Mouse (Mus musculus): ENCODE results near the gene Dll4. TPM values are rescaled to one million over a fixed set of nuclear protein-coding genes. Genes with fewer than 3 reads are reported as not detected.
A peak's percentile ranks its signal among the peaks of the same experiment; 100 is the strongest.

Gene Dll4
- polyA plus RNA-seq, 1 experiment from 2014 or later, result 14.1 TPM

DNA sequence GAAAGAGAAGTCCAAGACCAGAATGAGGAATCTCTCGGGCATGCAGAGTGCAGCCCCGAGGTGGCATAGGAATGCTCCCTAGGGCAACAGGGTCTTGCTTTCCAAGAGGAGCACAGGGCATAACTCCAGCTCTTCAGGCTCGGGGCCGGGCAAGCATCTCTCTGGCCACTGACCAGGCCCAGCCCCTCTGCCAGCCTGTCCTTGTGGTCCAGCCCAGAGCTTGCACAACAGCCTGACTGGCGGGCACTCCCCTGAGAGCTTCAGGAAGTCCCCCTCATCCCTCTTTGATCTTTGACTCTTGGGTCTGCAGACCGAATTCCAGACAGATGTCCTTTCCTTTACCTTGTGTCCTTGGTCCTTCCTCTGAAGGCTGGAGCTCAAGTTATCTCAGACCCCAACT, 22.7 kb upstream of the Dll4 start:
- no peak overlapping the region for H3K27ac ChIP-seq (ENCODE audit: low read length)
- no peaks in the 10 kb centered on the region for H3K27me3 ChIP-seq (ENCODE audit: control insufficient read depth, insufficient read depth, low read length)
- no peak for ATAC-seq (replicated peaks; ENCODE audit: extremely low read depth, insufficient read depth, low FRiP score)
- 63% methylated on average over 6 of the region's 6 CpGs for WGBS
- H3K4me3 ChIP-seq (ENCODE audit: low read length), result no peak overlapping the region
- H3K9ac ChIP-seq (ENCODE audit: low read length), result no peak overlapping the region
- no peaks in the 10 kb centered on the region for H3K36me3 ChIP-seq (ENCODE audit: control insufficient read depth, insufficient read depth)
- H3K4me2 ChIP-seq (ENCODE audit: low read depth, low read length), result no peak overlapping the region
- H3K9me3 ChIP-seq (replicated peaks; ENCODE audit: control insufficient read depth, low read length), result no peaks in the 10 kb centered on the region
- H3K4me1 ChIP-seq (ENCODE audit: control insufficient read depth, insufficient read depth, low read length), result peaks cover 16% of the 10 kb centered on the region

- no peak overlapping the region for H3K9ac ChIP-seq (ENCODE audit: low read length)
- no peaks in the 10 kb centered on the region for H3K36me3 ChIP-seq (ENCODE audit: control insufficient read depth, insufficient read depth)
- peaks cover 16% of the 10 kb centered on the region for H3K4me1 ChIP-seq (ENCODE audit: control insufficient read depth, insufficient read depth, low read length)
- H3K4me3 ChIP-seq (ENCODE audit: low read length), result no peak overlapping the region
- no peak overlapping the region for H3K4me2 ChIP-seq (ENCODE audit: low read depth, low read length)
- no peaks in the 10 kb centered on the region for H3K9me3 ChIP-seq (replicated peaks; ENCODE audit: control insufficient read depth, low read length)
- WGBS, result 46% methylated on average over 3 of the region's 3 CpGs
- no peak overlapping the region; the same call in 1 of the 2 replicates for H3K27ac ChIP-seq (ENCODE audit: low read length)
- H3K27me3 ChIP-seq (ENCODE audit: control insufficient read depth, insufficient read depth, low read length), result no peaks in the 10 kb centered on the region
- no peak for ATAC-seq (replicated peaks; ENCODE audit: extremely low read depth, insufficient read depth, low FRiP score)
Observed at GRCm38 (mm10) chr2:119304391-119304790, 21.2 kb upstream of the Dll4 start.

- Histone ChIP-seq H3K27ac (ENCODE audit: low read length) (peak overlapping the region; percentile 40; the same call in 1 of the 2 replicates), H3K27me3 (ENCODE audit: control insufficient read depth, insufficient read depth, low read length) (no peaks in the 10 kb centered on the region), H3K4me3 (ENCODE audit: low read length) (no peak overlapping the region), H3K9me3 (replicated peaks; ENCODE audit: control insufficient read depth, low read length) (no peaks in the 10 kb centered on the region), H3K36me3 (ENCODE audit: control insufficient read depth, insufficient read depth) (no peaks in the 10 kb centered on the region), H3K9ac (ENCODE audit: low read length) (no peak overlapping the region), H3K4me1 (ENCODE audit: control insufficient read depth, insufficient read depth, low read length) (peaks cover 15% of the 10 kb centered on the region), H3K4me2 (ENCODE audit: low read depth, low read length) (no peak overlapping the region)
- 32% methylated on average over 3 of the region's 3 CpGs for WGBS
- no peak for ATAC-seq (replicated peaks; ENCODE audit: extremely low read depth, insufficient read depth, low FRiP score)
Observed at GRCm38 (mm10) chr2:119304798-119305208, 20.8 kb upstream of the Dll4 start.

DNA sequence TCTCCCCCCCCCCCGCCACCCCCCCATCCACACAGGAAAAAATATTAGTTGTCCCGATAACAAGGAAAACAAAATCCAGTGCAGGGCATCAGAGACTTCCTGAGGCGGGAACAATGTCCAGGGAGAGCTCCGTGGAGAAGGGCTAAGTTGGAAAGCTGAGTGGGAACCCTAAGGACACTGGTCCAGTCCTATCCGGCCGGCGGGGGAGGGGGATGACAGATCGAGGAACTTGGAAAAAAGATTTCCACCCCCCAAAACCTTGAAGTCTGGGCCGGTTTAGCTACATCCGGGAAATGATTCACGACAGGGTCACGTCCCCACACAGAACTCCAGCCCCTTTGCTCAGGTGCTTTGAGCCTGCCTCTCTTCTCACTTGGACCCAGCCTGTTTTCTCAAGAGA, 14.0 kb upstream of the Dll4 start:
- peak; percentile 56 for ATAC-seq (replicated peaks; ENCODE audit: extremely low read depth, insufficient read depth, low FRiP score)
- Histone ChIP-seq H3K27ac (ENCODE audit: low read length) (peak overlapping the region; percentile 50), H3K4me1 (ENCODE audit: control insufficient read depth, insufficient read depth, low read length) (no peaks in the 10 kb centered on the region), H3K27me3 (ENCODE audit: control insufficient read depth, insufficient read depth, low read length) (no peaks in the 10 kb centered on the region), H3K4me2 (ENCODE audit: low read depth, low read length) (no peak overlapping the region), H3K9me3 (replicated peaks; ENCODE audit: control insufficient read depth, low read length) (no peaks in the 10 kb centered on the region; the same call in 1 of the 2 replicates), H3K4me3 (ENCODE audit: low read length) (no peak overlapping the region), H3K36me3 (ENCODE audit: control insufficient read depth, insufficient read depth) (no peaks in the 10 kb centered on the region), H3K9ac (ENCODE audit: low read length) (no peak overlapping the region)
- WGBS, result 41% methylated on average over 12 of the region's 12 CpGs

DNA sequence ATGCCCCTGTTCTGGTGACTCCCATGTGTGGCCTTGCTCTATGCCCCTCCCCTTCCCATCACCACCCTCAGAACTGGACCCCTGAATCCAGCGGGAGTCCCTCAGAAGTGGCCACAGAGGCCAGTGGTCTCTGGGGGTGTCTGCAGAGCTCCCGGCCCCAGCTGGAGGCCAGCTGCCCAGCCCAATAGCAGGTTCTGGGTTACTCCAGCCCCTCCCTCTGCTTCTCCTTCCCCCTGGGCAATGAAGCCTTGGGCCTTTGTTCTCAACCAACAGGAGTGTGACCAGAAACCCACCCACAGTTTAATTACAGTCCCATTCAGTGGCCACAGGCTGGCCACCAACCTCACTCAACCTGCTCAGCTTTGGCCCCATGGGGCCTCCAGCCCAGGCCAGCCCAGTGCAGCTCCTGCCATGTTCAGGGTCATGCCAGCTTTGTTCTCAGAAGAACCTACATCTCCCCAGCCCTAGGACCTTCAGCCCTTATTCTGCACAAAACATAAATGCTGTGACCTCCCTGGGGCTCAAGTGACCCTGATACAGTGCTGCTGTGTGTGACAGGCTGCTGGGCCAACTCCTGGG, 13.1 kb upstream of the Dll4 start:
- H3K4me2 ChIP-seq (ENCODE audit: low read depth, low read length), result no peak overlapping the region
- no peak for ATAC-seq (replicated peaks; ENCODE audit: extremely low read depth, insufficient read depth, low FRiP score)
- no peak overlapping the region for H3K9ac ChIP-seq (ENCODE audit: low read length)
- no peaks in the 10 kb centered on the region for H3K27me3 ChIP-seq (ENCODE audit: control insufficient read depth, insufficient read depth, low read length)
- no peaks in the 10 kb centered on the region for H3K4me1 ChIP-seq (ENCODE audit: control insufficient read depth, insufficient read depth, low read length)
- no peaks in the 10 kb centered on the region; the same call in 1 of the 2 replicates for H3K9me3 ChIP-seq (replicated peaks; ENCODE audit: control insufficient read depth, low read length)
- 65% methylated on average over 2 of the region's 2 CpGs for WGBS
- H3K27ac ChIP-seq (ENCODE audit: low read length), result peak overlapping the region; percentile 50; the same call in 1 of the 2 replicates
- no peak overlapping the region for H3K4me3 ChIP-seq (ENCODE audit: low read length)
- no peaks in the 10 kb centered on the region for H3K36me3 ChIP-seq (ENCODE audit: control insufficient read depth, insufficient read depth)

DNA sequence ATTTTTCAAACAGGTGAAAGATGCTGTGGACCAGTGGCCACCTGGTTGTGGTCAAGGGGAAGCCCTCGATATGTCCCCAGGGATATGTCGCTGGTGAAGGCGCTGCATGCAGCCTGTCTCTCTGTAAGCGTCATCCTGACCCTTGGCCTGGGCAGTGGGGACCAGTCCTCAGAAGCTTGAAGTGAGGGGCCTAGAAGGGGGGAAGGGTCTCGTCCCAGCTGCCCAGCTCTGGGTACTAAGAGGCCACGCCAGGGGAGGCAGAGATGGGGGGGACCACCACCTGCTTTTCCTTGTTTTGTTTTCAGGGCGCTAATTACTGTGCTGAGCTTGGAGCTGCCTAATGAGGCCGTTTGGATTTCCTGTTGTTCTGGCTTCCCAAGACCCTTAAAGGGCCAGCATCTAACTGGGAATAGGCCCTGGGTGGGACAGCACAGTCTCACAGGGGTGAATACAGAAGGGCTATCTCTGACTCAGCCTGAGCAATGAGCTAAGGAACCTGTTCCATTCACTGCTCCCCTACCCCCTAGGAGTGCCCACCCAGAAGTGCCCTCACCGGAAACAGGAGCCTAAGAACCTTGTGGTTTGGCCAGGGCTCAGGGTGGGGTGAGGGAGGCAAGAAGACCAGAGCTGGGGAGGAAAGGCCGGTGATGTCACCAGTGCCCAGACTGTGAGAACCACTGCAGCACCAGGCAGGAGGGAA, 11.7 kb upstream of the Dll4 start:
- Histone ChIP-seq H3K4me2 (ENCODE audit: low read depth, low read length) (no peak overlapping the region), H3K4me1 (ENCODE audit: control insufficient read depth, insufficient read depth, low read length) (no peaks in the 10 kb centered on the region), H3K9me3 (replicated peaks; ENCODE audit: control insufficient read depth, low read length) (no peaks in the 10 kb centered on the region; the same call in 1 of the 2 replicates), H3K36me3 (ENCODE audit: control insufficient read depth, insufficient read depth) (no peaks in the 10 kb centered on the region), H3K4me3 (ENCODE audit: low read length) (no peak overlapping the region), H3K27me3 (ENCODE audit: control insufficient read depth, insufficient read depth, low read length) (no peaks in the 10 kb centered on the region), H3K9ac (ENCODE audit: low read length) (no peak overlapping the region), H3K27ac (ENCODE audit: low read length) (peak overlapping the region; percentile 64)
- WGBS, result 36% methylated on average over 10 of the region's 10 CpGs
- peak; percentile 28; the same call in 1 of the 2 replicates for ATAC-seq (replicated peaks; ENCODE audit: extremely low read depth, insufficient read depth, low FRiP score)

- Histone ChIP-seq H3K36me3 (ENCODE audit: control insufficient read depth, insufficient read depth) (no peaks in the 10 kb centered on the region), H3K27ac (ENCODE audit: low read length) (peak overlapping the region; percentile 64)
- WGBS, result 65% methylated on average over 12 of the region's 12 CpGs
Observed at GRCm38 (mm10) chr2:119314742-119315310, 10.8 kb upstream of the Dll4 start.

DNA sequence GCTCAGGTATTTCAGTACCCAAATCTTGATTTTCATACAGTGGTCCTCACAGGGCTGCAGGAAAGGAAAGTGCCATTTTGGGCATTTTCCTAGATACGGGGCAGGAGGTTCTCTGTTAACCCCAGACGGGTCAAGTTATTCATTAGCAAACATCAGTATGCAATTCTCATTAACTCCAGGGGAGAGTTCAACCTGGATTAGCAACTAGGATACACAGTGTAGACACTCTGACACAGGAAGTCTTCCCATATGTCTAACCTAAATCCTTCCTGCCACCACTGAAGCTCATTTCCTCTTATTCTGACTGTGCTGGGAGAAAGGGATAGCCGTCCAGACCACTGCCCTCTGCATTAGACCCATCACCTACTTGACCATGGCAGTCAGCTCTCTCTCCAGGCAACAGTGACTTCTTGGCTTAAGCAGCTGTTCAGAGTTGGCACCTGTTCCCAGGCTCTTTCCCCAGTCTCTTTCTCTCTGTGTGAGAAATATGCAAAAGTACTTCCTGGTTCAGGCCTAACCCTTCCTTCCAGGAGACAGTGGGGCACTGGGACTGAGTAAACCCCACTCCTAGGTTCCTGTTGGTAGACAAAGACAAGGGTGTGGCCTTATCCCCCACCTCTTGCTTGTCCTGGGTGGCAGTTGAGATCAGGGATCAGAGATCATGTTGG, 7.4 kb upstream of the Dll4 start:
- Histone ChIP-seq H3K27ac (ENCODE audit: low read length) (peak overlapping the region; percentile 3; the same call in 1 of the 2 replicates), H3K9ac (ENCODE audit: low read length) (no peak overlapping the region), H3K4me1 (ENCODE audit: control insufficient read depth, insufficient read depth, low read length) (peaks cover 21% of the 10 kb centered on the region), H3K36me3 (ENCODE audit: control insufficient read depth, insufficient read depth) (no peaks in the 10 kb centered on the region), H3K4me2 (ENCODE audit: low read depth, low read length) (no peak overlapping the region), H3K27me3 (ENCODE audit: control insufficient read depth, insufficient read depth, low read length) (peaks cover 32% of the 10 kb centered on the region), H3K4me3 (ENCODE audit: low read length) (no peak overlapping the region), H3K9me3 (replicated peaks; ENCODE audit: control insufficient read depth, low read length) (no peaks in the 10 kb centered on the region; the same call in 1 of the 2 replicates)
- no peak for ATAC-seq (replicated peaks; ENCODE audit: extremely low read depth, insufficient read depth, low FRiP score)
- WGBS, result 71% methylated on average over 3 of the region's 3 CpGs

More at GRCm38 (mm10) chr2:119314742-119315310, 10.8 kb upstream of the Dll4 start:
- ATAC-seq (replicated peaks; ENCODE audit: extremely low read depth, insufficient read depth, low FRiP score), result peak; percentile 5; the same call in 1 of the 2 replicates
- Histone ChIP-seq H3K27me3 (ENCODE audit: control insufficient read depth, insufficient read depth, low read length) (peaks cover 2% of the 10 kb centered on the region; the same call in 1 of the 2 replicates), H3K9ac (ENCODE audit: low read length) (no peak overlapping the region), H3K4me1 (ENCODE audit: control insufficient read depth, insufficient read depth, low read length) (no peaks in the 10 kb centered on the region), H3K4me2 (ENCODE audit: low read depth, low read length) (no peak overlapping the region), H3K4me3 (ENCODE audit: low read length) (no peak overlapping the region), H3K9me3 (replicated peaks; ENCODE audit: control insufficient read depth, low read length) (no peaks in the 10 kb centered on the region; the same call in 1 of the 2 replicates)

Data from heart, embryonic 16.5 days (tissue).